Mouse (Mus musculus) Patski (cell line): ENCODE data around the gene Bspry. TPM values are rescaled to one million over a fixed set of nuclear protein-coding genes. Genes with fewer than 3 reads are reported as not detected.

Experiments used
- ATAC-seq: fragments of 100-300 bp; one replicate; pipeline ENCODE4 v1.8.0; 2021
- CTCF ChIA-PET: fragments of 350-600 bp; sonication (Branson Sonifier 250); formaldehyde crosslinking; loops from one replicate; lab custom pipeline; 2022; ENCODE audit warnings: inconsistent platforms; lab: Charles Lee
- POLR2A ChIA-PET: fragments of 350-600 bp; sonication (Branson Sonifier 250); formaldehyde crosslinking; loops from one replicate; lab custom pipeline; 2022; ENCODE audit warnings: antibody characterized with exemption, inconsistent platforms; lab: Charles Lee
- DNase-seq: peaks from one replicate; pipeline ENCODE4 v3.0.0-alpha.2; 2011; ENCODE audit warnings: low read depth, low spot score
- H3K27me3 ChIP-seq: fragments of 371-371 bp; one replicate; pipeline ENCODE4 v1.5.1; 2021
- CTCF ChIP-seq: fragments of 100-300 bp; IDR thresholded peaks from one replicate; pipeline ENCODE4 v1.5.1; 2021
- in situ Hi-C: fragments of 300-500 bp; cut with MboI; formaldehyde crosslinking; loops from 3 replicates; pipeline ENCODE4 v1.11.1; 2018; ENCODE audit warnings: low pct_unique_long_range_greater_than_20kb, mixed read lengths
- polyA plus RNA-seq: library from polyadenylated mRNA; unstranded; gene quantifications from one replicate; pipeline ENCODE4 v1.2.3, GENCODE M21; 2021

Gene Bspry
- polyA plus RNA-seq, 1 experiment from 2014 or later = 3.3 TPM

- in situ Hi-C loops = loop anchor here (5.0 kb wide), 1 partner anchor 54 kb away; no protein-coding TSS in a partner anchor
- no peak for DNase-seq
- ChIA-PET POLR2A (no interaction called here), CTCF (no interaction called here)
- no peak for TF ChIP-seq CTCF
- ATAC-seq = no peak
- H3K27me3 ChIP-seq = no peaks in the 10 kb centered on the region
Measured at GRCm38 (mm10) chr4:62520892-62521400, 41.1 kb downstream of the Bspry start.

DNA sequence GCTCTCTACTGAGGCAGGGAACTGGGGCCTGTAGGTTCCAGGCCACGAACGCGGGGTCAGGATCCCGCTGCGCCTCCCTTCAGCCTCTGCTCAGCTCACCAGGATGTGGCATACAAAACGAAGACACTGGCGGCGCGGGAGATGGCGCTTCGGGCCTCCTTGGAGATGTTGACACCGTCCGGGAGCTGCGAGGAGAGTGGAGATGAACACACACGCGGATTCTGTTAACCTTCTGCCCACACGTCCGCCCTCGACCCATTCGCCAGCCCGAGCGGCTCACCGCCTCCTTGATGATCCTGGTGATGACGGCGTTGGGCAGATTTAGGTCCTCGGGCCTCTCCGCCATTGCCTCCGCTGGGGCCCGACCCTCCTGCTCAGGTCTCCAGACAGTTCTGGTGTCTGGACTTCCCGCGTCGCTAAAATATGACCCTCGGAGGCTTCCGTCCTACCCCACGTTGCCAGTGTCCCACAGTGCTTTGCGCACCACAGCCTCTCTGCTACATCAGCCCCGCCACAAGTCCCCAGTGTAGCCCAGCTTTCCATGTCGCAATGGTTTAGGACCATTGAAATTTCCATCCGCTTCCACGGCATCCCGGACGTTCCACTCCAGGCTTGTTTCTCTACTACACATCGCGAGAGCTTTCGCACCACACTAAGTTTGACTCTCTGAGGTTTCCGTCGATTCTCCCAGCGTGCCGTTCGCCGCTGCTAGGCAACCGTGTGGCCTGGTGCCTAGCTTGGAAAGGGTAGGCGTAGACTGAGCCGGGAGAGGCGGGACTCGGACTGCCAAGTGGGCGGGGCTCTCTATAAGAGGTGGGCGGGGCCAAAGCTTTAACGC, 45.0 kb downstream of the Bspry start, which contains the start of the genes Pole3 and 4933430I17Rik:
Pole3 (minus strand) TSS at position 418 of the 838 bp plus-strand sequence.
4933430I17Rik (plus strand) TSS at position 719 of the 838 bp plus-strand sequence.
- TF ChIP-seq CTCF = no peak
- in situ Hi-C loops = loop anchor here (5.0 kb wide), 1 partner anchor 58 kb away; no protein-coding TSS in a partner anchor
- ChIA-PET CTCF (no interaction called here), POLR2A (interaction anchor here (0.7 kb wide), 2 partner anchors 42 to 117 kb away, joined by 3 read pairs; partner anchors contain the start of genes Cdc26 and Prpf4)
- H3K27me3 ChIP-seq = no peaks in the 10 kb centered on the region
- ATAC-seq (peak; percentile 97), DNase-seq (peak; percentile 92)

- POLR2A ChIA-PET = interaction anchor here (0.7 kb wide), 3 partner anchors 8 to 42 kb away, joined by 3 to 8 read pairs (median 3); no protein-coding TSS in a partner anchor
Measured at GRCm38 (mm10) chr4:62525489-62525811, 45.6 kb downstream of the Bspry start.

GRCm38 (mm10) chr4:62526256-62526655, 46.4 kb downstream of the Bspry start:
- DNase-seq (no peak), ATAC-seq (no peak)
- TF ChIP-seq CTCF = no peak
- H3K27me3 ChIP-seq = no peaks in the 10 kb centered on the region
- ChIA-PET CTCF (no interaction called here), POLR2A (no interaction called here)
- in situ Hi-C loops = no loop called here

More at GRCm38 (mm10) chr4:62525489-62525811, 45.6 kb downstream of the Bspry start:
- ATAC-seq (no peak), DNase-seq (no peak)
- in situ Hi-C loops = no loop called here
- CTCF ChIA-PET = no interaction called here
- no peaks in the 10 kb centered on the region for H3K27me3 ChIP-seq
- no peak for TF ChIP-seq CTCF

DNA sequence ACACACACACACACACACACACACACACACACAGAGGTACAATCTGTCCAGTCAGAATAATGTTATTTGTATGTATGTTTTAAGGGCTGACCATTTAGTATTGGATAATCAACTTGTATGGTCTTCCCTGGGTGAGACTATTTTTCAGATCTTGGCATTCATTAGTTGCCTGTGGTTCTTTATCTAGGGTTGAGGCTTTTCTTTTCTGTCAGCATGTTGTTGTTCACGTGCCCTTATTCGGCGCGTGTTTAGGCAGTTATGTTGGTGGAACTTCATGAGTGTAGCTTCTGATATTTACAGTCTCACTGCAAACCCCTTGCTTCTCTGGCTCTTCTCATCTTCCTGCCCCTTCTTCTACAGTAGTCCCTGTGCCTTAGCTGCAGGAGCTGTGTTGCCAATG, 47.8 kb downstream of the Bspry start:
- DNase-seq = no peak
- no peak for TF ChIP-seq CTCF
- ChIA-PET CTCF (no interaction called here), POLR2A (no interaction called here)
- no peaks in the 10 kb centered on the region for H3K27me3 ChIP-seq
- ATAC-seq = no peak
- in situ Hi-C loops = no loop called here

DNA sequence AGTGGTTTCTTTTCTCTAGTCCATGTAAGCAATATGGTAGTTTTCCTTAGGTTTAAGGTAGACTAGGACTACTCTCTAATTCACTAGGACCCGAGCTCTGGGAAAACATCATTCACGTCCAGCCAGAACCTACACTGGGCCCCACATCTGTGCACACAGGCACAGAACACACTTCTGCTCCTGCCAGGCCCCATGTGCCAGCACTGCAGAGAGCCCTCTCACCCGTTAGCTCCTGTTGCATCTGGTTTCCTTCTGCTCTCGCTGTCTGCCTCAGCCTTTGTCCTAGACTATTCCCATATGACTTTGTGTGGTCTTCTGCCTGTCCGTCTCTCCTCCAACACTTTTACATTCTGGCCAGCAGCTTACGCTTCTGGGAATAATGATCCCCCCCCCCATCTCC, 53.9 kb downstream of the Bspry start:
- no peak for DNase-seq
- ATAC-seq = no peak
- ChIA-PET POLR2A (no interaction called here), CTCF (interaction anchor here (1.2 kb wide), 1 partner anchor 67 kb away, joined by 3 read pairs; no protein-coding TSS in a partner anchor)
- in situ Hi-C loops = no loop called here
- H3K27me3 ChIP-seq = no peaks in the 10 kb centered on the region
- TF ChIP-seq CTCF = no peak

DNA sequence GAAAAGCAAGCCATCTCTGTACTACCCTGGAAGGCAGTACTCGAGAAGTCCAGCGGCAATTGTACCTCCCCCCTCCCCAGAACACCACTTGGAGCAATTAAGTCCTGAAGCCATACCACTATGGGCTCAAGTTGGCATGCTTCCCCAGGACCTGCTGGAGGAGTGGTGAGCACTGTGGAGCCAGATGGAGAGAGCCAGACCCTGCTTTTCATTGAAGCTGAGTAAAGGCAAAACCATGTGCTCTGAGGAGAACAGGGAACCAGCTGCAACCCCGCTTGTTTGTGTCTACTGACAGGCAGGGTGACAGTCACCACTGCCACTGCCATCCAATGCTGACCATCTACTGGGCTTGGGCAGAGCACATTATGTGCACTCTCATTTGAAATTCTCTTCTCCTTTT, 61.9 kb downstream of the Bspry start:
- POLR2A ChIA-PET = no interaction called here
- CTCF ChIA-PET = no interaction called here
- H3K27me3 ChIP-seq = no peaks in the 10 kb centered on the region
- DNase-seq (no peak), ATAC-seq (no peak)
- in situ Hi-C loops = no loop called here
- no peak for TF ChIP-seq CTCF

- CTCF ChIA-PET = no interaction called here
- POLR2A ChIA-PET = no interaction called here
- ATAC-seq = no peak
- in situ Hi-C loops = no loop called here
- H3K27me3 ChIP-seq = no peaks in the 10 kb centered on the region
- no peak for TF ChIP-seq CTCF
- no peak for DNase-seq
Measured at GRCm38 (mm10) chr4:62543782-62544181, 63.9 kb downstream of the Bspry start.

- peaks cover under 1% of the 10 kb centered on the region for H3K27me3 ChIP-seq
- ChIA-PET POLR2A (no interaction called here), CTCF (no interaction called here)
- in situ Hi-C loops = no loop called here
- DNase-seq (no peak), ATAC-seq (no peak)
- no peak for TF ChIP-seq CTCF
Measured at GRCm38 (mm10) chr4:62544801-62545200, 64.9 kb downstream of the Bspry start.

Other genes with a start within 250 kb of the Bspry start
- gene Zfp37, start 249.0 kb upstream of the Bspry start, polyA plus RNA-seq = 8.0 TPM
- 18.8 TPM for gene Slc31a2, start 217.5 kb upstream of the Bspry start, polyA plus RNA-seq
- 22.5 TPM for gene Fkbp15, start 119.5 kb upstream of the Bspry start, polyA plus RNA-seq
- 36.8 TPM for gene Slc31a1, start 119.3 kb upstream of the Bspry start, polyA plus RNA-seq
- 32.2 TPM for gene Cdc26, start 71.4 kb upstream of the Bspry start, polyA plus RNA-seq
- 10.9 TPM for gene Prpf4, start 71.3 kb upstream of the Bspry start, polyA plus RNA-seq
- gene Rnf183, start 44.8 kb upstream of the Bspry start, polyA plus RNA-seq = 0.96 TPM
- gene Wdr31, start 9.2 kb upstream of the Bspry start, polyA plus RNA-seq = 8.5 TPM
- gene Hdhd3, start 23.4 kb downstream of the Bspry start, polyA plus RNA-seq = 9.2 TPM
- gene Alad, start 39.9 kb downstream of the Bspry start, polyA plus RNA-seq = 40.5 TPM
- gene Pole3, start 45.0 kb downstream of the Bspry start, polyA plus RNA-seq = 36.4 TPM
- 0.17 TPM for gene 4933430I17Rik, start 45.3 kb downstream of the Bspry start, polyA plus RNA-seq
- gene Rgs3, start 79.8 kb downstream of the Bspry start, polyA plus RNA-seq = 8.2 TPM